Mouse (Mus musculus): Measurements from ENCODE around the gene A230050P20Rik. TPM values are rescaled to one million over a fixed set of nuclear protein-coding genes. Genes with fewer than 3 reads are reported as not detected.

A230050P20Rik gene
- polyA plus RNA-seq (2021; fragmentation: Nextera tagmentation): 29.3 and 32.9 TPM in 2 replicates
- long read RNA-seq, experiment 1, transcript A230050P20Rik-201 (8 exons, 1,683 nt): major isoform, 36 of 50 reads
- long read RNA-seq, experiment 1, partial matches to known transcripts: 2 of 50 reads
- long read RNA-seq, experiment 1, other reads (novel, unspliced or antisense): 12 of 50 reads
- long read RNA-seq, experiment 2, transcript A230050P20Rik-201 (8 exons, 1,683 nt): major isoform, 221 of 318 reads
- long read RNA-seq, experiment 2, transcript A230050P20Rik-202 (7 exons, 3,210 nt): minor isoform, 13 of 318 reads
- long read RNA-seq, experiment 2, partial matches to known transcripts: 8 of 318 reads
- long read RNA-seq, experiment 2, other reads (novel, unspliced or antisense): 76 of 318 reads

GRCm38 (mm10) chr9:20868448-20869001 lies at the start of gene A230050P20Rik:
Gene A230050P20Rik, plus strand, starts transcription at chr9:20868642.

DNA sequence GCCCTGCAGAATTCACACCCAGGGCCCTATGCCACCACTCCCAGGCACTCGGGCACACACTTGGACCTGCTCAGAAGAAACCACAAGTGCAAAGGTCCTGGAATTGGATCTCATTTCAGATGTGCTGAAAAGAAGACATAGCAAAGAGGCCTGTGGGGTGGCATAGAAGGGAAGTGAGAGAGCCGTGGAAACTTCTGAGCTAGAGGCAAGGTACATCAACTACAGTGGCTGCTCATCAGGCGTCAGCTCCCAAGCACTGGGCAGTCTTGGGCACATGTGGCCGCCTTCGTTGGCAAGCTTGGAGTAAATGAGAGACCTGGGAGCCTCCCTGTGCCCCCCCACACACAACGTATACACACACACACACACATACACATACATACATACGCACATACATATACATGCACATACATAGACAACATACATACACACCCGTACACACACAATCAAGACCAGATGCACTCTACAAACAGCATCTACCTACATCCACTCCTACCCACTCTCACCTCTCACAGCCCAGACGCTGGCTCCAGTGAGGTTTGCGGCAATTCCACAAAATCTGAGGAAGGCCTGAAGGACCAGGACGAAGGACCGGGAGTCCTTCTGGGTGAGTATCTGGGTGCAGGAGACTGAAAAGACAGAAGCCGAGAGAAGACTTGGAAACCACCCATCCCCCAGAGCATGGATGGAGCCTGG lies 10.8 kb downstream of the A230050P20Rik start, which contains the start of gene Angptl6:
Gene Angptl6, minus strand, starts transcription at position 631 of the 696 bp plus-strand sequence.

GRCm38 (mm10) chr9:20887704-20888385 lies 19.4 kb downstream of the A230050P20Rik start, which contains the start of gene Ppan:
Gene Ppan, plus strand, starts transcription at chr9:20888175.

DNA sequence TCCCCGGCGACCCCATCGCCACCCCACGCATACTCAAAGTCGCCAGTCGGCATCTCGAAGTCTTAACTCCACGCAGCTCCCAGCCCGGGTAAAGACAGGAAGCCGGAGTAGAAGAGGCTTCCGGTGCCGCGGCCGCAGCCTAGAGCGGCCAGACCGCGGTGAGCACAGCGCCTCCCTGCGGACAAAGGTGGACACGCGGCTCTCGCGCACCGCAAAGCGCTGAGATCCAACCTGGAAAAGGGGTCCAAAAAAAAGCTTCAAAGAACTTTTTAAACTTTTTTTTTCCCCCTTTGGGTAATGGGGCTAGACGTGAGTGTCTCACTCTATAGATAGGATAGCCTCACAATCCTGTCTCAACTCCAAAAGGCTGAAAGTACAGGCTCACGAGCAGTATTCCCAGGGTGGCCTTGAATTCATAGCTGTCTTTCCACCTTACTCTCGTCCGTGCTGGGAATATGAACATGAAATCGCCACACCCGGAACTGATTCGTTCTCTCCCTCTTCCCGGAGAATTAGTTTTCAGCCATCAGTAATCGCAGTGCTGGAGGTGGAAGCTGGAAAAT lies 30.1 kb downstream of the A230050P20Rik start, which contains the start of gene Eif3g:
Gene Eif3g, minus strand, starts transcription at position 113 of the 563 bp plus-strand sequence.

Small RNA genes lying within 50 kb of the gene (microRNA-seq; reads per million reads assigned to microRNA genes)
- gene Mir7081: 4.7 reads per million, percentile 17 among the genes with 10 or more reads in this experiment

Other genes starting within 250 kb of the A230050P20Rik start
- 854 and 942 TPM in 2 replicates for gene Ubl5, start 225.8 kb upstream of the A230050P20Rik start, polyA plus RNA-seq (2021; fragmentation: Nextera tagmentation)
- gene Fbxl12, start 223.9 kb upstream of the A230050P20Rik start, polyA plus RNA-seq (2021; fragmentation: Nextera tagmentation): 6.4 and 7.5 TPM in 2 replicates
- gene Pin1, start 216.5 kb upstream of the A230050P20Rik start, polyA plus RNA-seq (2021; fragmentation: Nextera tagmentation): 57.9 and 58.1 TPM in 2 replicates
- 20.0 and 30.7 TPM in 2 replicates for gene Olfm2, start 122.3 kb upstream of the A230050P20Rik start, polyA plus RNA-seq (2021; fragmentation: Nextera tagmentation)
- 0.05 TPM in 1 of 2 replicates, not detected in the other for gene Col5a3, start 53.6 kb upstream of the A230050P20Rik start, polyA plus RNA-seq (2021; fragmentation: Nextera tagmentation)
- not detected in 2 replicates for gene Rdh8, start 50.1 kb upstream of the A230050P20Rik start, polyA plus RNA-seq (2021; fragmentation: Nextera tagmentation)
- gene Angptl6, start 11.1 kb downstream of the A230050P20Rik start, polyA plus RNA-seq (2021; fragmentation: Nextera tagmentation): 20.1 and 21.8 TPM in 2 replicates
- gene Ppan, start 19.5 kb downstream of the A230050P20Rik start, polyA plus RNA-seq (2021; fragmentation: Nextera tagmentation): 13.0 and 17.4 TPM in 2 replicates
- gene Eif3g, start 30.0 kb downstream of the A230050P20Rik start, polyA plus RNA-seq (2021; fragmentation: Nextera tagmentation): 184 and 197 TPM in 2 replicates
- gene Dnmt1, start 91.2 kb downstream of the A230050P20Rik start, polyA plus RNA-seq (2021; fragmentation: Nextera tagmentation): 7.4 and 8.8 TPM in 2 replicates
- 3.2 and 3.8 TPM in 2 replicates for gene S1pr2, start 108.1 kb downstream of the A230050P20Rik start, polyA plus RNA-seq (2021; fragmentation: Nextera tagmentation)
- 135 and 156 TPM in 2 replicates for gene Mrpl4, start 134.1 kb downstream of the A230050P20Rik start, polyA plus RNA-seq (2021; fragmentation: Nextera tagmentation)
- gene Icam1, start 147.3 kb downstream of the A230050P20Rik start, polyA plus RNA-seq (2021; fragmentation: Nextera tagmentation): 1.2 and 2.0 TPM in 2 replicates
- gene Icam4, start 160.7 kb downstream of the A230050P20Rik start, polyA plus RNA-seq (2021; fragmentation: Nextera tagmentation): 2.9 and 3.0 TPM in 2 replicates
- 93.7 and 111 TPM in 2 replicates for gene Icam5, start 163.4 kb downstream of the A230050P20Rik start, polyA plus RNA-seq (2021; fragmentation: Nextera tagmentation)
- not detected in 2 replicates for gene Zglp1, start 198.5 kb downstream of the A230050P20Rik start, polyA plus RNA-seq (2021; fragmentation: Nextera tagmentation)
- gene Gm49373, start 204.5 kb downstream of the A230050P20Rik start, polyA plus RNA-seq (2021; fragmentation: Nextera tagmentation): 0.33 and 0.50 TPM in 2 replicates
- gene Fdx1l, start 205.0 kb downstream of the A230050P20Rik start, polyA plus RNA-seq (2021; fragmentation: Nextera tagmentation): 201 and 219 TPM in 2 replicates
- gene Gm38431, start 223.4 kb downstream of the A230050P20Rik start, polyA plus RNA-seq (2021; fragmentation: Nextera tagmentation): 10.2 and 15.7 TPM in 2 replicates
- 6.2 and 7.8 TPM in 2 replicates for gene Raver1, start 223.4 kb downstream of the A230050P20Rik start, polyA plus RNA-seq (2021; fragmentation: Nextera tagmentation)